Mouse (Mus musculus): ENCODE data around the gene Spata32. TPM values are rescaled to one million over a fixed set of nuclear protein-coding genes. Genes with fewer than 3 reads are reported as not detected.

Spata32 gene
- not detected in 4 replicates for total RNA-seq (2023)

GRCm38 (mm10) chr11:103217790-103218516, at the start of gene Spata32:
Gene Spata32, minus strand, starts transcription at chr11:103218432.

GRCm38 (mm10) chr11:103267346-103268219, 49.4 kb upstream of the Spata32 start, which contains the start of gene Map3k14:
Gene Map3k14, minus strand, starts transcription at chr11:103267472.

GRCm38 (mm10) chr11:103208458-103208857, 9.8 kb downstream of the Spata32 start, which contains the start of gene 1700023F06Rik:
Gene 1700023F06Rik, minus strand, starts transcription at chr11:103208558.

GRCm38 (mm10) chr11:103170494-103171285, 47.5 kb downstream of the Spata32 start, which contains the start of gene Fmnl1:
Gene Fmnl1, plus strand, starts transcription at chr11:103171107.

Other genes with a start within 250 kb of the Spata32 start
- 64.9 to 70.9 TPM (median 67.6 TPM) in 4 replicates for gene Nmt1, start 190.2 kb downstream of the Spata32 start, total RNA-seq (2023)
- gene Dcakd, start 190.1 kb downstream of the Spata32 start, total RNA-seq (2023) = 13.1 to 16.8 TPM (median 14.1 TPM) in 4 replicates
- gene Plcd3, start 116.8 kb downstream of the Spata32 start, total RNA-seq (2023) = 2.2 to 3.2 TPM (median 2.7 TPM) in 4 replicates
- 46.9 to 51.0 TPM (median 48.0 TPM) in 4 replicates for gene Acbd4, start 116.8 kb downstream of the Spata32 start, total RNA-seq (2023)
- gene Hexim1, start 102.2 kb downstream of the Spata32 start, total RNA-seq (2023) = 58.8 to 66.9 TPM (median 59.9 TPM) in 4 replicates
- 2.2 to 7.7 TPM (median 4.4 TPM) in 4 replicates for gene Hexim2, start 86.0 kb downstream of the Spata32 start, total RNA-seq (2023)
- gene Fmnl1, start 47.3 kb downstream of the Spata32 start, total RNA-seq (2023) = 348 to 376 TPM (median 367 TPM) in 4 replicates
- gene 1700023F06Rik, start 9.9 kb downstream of the Spata32 start, total RNA-seq (2023) = not detected in 4 replicates
- 57.5 to 61.4 TPM (median 60.1 TPM) in 4 replicates for gene Map3k14, start 49.0 kb upstream of the Spata32 start, total RNA-seq (2023)
- gene Arhgap27, start 145.3 kb upstream of the Spata32 start, total RNA-seq (2023) = 83.5 to 99.1 TPM (median 92.5 TPM) in 4 replicates
- 79.2 to 88.3 TPM (median 84.1 TPM) in 4 replicates for gene Plekhm1, start 194.3 kb upstream of the Spata32 start, total RNA-seq (2023)